Mouse (Mus musculus): ENCODE results near the gene Olfr600. TPM values are rescaled to one million over a fixed set of nuclear protein-coding genes. Genes with fewer than 3 reads are reported as not detected.

Gene Olfr600
- polyA plus RNA-seq (2017; shearing (Covaris generic)) = not detected

DNA sequence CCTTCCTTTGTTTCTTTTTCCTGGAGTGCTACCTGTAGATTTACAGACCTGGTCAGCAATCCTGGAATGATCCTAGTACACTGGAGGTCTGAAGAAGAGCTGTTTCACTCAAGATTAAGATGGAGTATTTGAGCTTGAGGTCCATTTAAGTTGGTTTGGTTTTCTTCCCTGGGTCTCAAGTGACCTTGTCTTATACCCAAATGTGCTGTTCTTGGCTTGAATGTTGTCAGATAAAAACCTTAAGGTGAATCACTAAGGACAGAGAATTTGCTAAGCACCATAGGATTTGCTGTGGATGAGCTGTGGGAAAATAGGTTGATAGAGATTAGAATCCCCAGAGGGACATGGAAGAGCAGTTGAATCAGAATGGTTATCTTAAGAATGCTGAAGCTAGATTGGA lies at the start of gene Olfr600:
TSS of gene Olfr600 (minus strand) at position 101 of the 400 bp plus-strand sequence.

DNA sequence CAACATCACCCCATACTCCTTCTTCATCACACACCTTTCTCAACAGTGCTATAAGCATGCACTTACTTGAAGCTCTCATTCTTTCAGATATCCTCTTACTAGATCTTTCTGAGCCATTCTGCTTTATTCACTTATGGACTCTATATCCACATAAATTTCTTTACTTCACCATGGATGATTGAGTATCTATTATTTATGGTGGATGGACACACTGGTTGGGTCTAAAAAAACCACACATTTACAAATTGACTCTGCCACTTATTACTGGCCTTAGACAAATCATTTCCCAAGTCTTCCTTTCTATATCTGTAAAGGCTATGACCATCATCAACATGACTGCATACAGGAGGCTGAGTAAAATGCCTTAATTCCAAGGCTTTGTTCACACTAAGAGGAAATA lies 36.6 kb upstream of the Olfr600 start, which contains the start of gene Olfr603:
TSS of gene Olfr603 (minus strand) at position 101 of the 400 bp plus-strand sequence.

DNA sequence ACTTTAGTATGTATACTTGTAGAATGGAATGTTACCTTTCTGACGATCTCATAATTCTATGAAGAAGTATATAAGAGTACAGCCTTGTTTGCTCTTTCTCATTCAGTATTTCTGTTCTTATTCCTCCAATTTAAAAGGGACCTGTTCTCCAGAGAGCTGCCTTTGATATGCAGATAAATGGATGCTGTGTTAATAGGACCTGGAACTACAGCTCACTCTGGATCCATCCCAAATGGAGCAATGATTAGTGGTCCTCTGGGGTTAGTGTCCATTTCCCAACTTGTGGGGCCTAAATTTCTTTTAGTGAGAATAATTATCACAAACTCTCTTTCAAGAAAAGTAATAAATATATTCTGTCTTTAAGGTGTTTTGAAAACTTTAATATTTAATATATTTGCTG lies 13.1 kb upstream of the Olfr600 start, which contains the start of gene Olfr601:
TSS of gene Olfr601 (minus strand) at position 101 of the 400 bp plus-strand sequence.

DNA sequence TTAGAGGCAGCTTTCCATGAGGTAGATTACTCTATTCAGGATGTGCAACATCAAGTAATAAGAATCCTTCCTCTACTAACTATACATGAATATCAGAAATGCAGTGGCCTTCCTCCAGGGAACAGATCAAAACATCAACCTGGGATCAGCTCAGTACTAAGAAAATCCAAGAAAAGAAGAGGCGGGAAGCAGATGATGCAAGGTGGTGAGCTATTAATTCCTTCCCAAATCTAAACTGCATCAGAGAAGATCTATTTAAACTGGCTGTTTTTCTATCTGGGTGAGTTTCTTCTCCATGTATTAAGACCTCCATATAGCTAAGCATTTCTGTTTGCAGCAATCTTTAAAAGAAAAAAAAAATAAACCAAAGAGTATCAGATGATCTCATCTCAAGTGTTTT lies 13.9 kb downstream of the Olfr600 start, which contains the start of gene Olfr599:
TSS of gene Olfr599 (plus strand) at position 301 of the 400 bp plus-strand sequence.

DNA sequence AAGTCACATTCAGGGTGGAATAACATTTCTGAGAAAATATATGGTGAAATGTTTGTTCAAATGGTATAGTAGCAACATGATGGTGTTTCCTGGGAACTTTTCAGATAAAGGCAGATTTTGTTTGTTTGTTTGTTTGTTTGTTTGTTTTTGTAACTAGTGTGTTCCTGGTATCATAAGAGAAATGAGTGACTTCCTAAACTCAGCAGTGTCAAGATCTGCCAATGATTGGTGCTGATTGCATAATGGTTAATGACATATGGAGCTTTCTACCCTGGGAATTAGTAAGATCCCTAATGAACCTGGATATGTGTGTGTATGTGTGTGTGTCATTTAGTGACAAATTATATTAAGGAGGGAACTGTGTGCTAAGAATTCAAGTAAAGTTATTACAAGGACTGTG lies 26.2 kb downstream of the Olfr600 start, which contains the start of gene Olfr598:
TSS of gene Olfr598 (plus strand) at position 301 of the 400 bp plus-strand sequence.

DNA sequence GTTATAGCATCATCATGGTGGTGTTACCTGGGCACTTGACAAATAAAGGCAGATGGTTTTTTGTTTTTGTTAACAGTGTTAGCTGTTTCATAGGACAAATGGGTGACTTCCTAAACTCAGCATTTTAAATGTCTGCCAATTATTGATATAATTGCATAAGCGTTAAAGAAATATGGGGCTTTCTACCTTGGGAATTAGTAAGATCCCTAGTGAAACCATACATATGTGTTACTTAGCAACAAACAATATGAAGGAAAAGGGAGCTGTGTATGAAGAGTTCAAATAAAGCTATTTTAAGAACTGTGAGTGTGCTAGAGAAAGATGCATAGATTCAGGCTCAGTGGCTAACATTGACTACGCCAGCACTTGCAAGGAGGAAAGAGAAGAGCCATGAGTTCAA lies 33.5 kb downstream of the Olfr600 start, which contains the start of gene Olfr597:
TSS of gene Olfr597 (plus strand) at position 301 of the 400 bp plus-strand sequence.

DNA sequence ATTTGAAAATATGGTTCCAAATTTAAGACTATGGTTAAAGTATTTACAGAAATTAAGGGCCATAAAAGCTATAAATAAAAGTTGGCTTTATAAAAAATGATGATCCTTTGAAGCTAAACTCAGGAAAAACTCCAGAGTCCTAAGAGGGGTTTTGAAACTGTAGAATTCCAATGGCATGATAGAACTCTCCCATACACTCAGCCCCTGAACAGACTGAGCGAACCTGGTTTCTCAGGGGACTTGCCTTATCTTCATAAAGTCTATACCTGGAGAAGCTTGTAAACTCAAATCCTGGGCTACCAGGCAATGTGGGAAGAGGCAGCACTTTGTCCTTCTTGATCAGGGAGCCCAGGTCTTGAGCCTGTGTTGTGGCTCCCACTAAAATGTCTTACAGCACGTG lies 44.1 kb downstream of the Olfr600 start, which contains the start of gene Olfr596:
TSS of gene Olfr596 (plus strand) at position 301 of the 400 bp plus-strand sequence.

Other genes starting within 250 kb of the Olfr600 start
- not detected for gene Olfr586, start 224.0 kb downstream of the Olfr600 start, polyA plus RNA-seq (2017; shearing (Covaris generic))
- gene Olfr588-ps1, start 208.8 kb downstream of the Olfr600 start, polyA plus RNA-seq (2017; shearing (Covaris generic)) = 0.12 TPM
- not detected for gene Olfr589, start 193.3 kb downstream of the Olfr600 start, polyA plus RNA-seq (2017; shearing (Covaris generic))
- not detected for gene Olfr591, start 171.3 kb downstream of the Olfr600 start, polyA plus RNA-seq (2017; shearing (Covaris generic))
- not detected for gene Olfr592, start 164.9 kb downstream of the Olfr600 start, polyA plus RNA-seq (2017; shearing (Covaris generic))
- gene Olfr593, start 137.8 kb downstream of the Olfr600 start, polyA plus RNA-seq (2017; shearing (Covaris generic)) = not detected
- gene Olfr594, start 132.7 kb downstream of the Olfr600 start, polyA plus RNA-seq (2017; shearing (Covaris generic)) = 0.21 TPM
- gene Usp17ld, start 97.2 kb downstream of the Olfr600 start, polyA plus RNA-seq (2017; shearing (Covaris generic)) = not detected
- not detected for gene Olfr596, start 44.0 kb downstream of the Olfr600 start, polyA plus RNA-seq (2017; shearing (Covaris generic))
- gene Olfr597, start 33.4 kb downstream of the Olfr600 start, polyA plus RNA-seq (2017; shearing (Covaris generic)) = 0.25 TPM
- gene Olfr598, start 26.1 kb downstream of the Olfr600 start, polyA plus RNA-seq (2017; shearing (Covaris generic)) = not detected
- gene Olfr599, start 13.8 kb downstream of the Olfr600 start, polyA plus RNA-seq (2017; shearing (Covaris generic)) = not detected
- gene Olfr601, start 13.0 kb upstream of the Olfr600 start, polyA plus RNA-seq (2017; shearing (Covaris generic)) = not detected
- not detected for gene Olfr603, start 36.5 kb upstream of the Olfr600 start, polyA plus RNA-seq (2017; shearing (Covaris generic))
- not detected for gene Usp17lc, start 65.4 kb upstream of the Olfr600 start, polyA plus RNA-seq (2017; shearing (Covaris generic))
- gene Olfr605, start 95.8 kb upstream of the Olfr600 start, polyA plus RNA-seq (2017; shearing (Covaris generic)) = not detected
- gene Olfr606, start 99.4 kb upstream of the Olfr600 start, polyA plus RNA-seq (2017; shearing (Covaris generic)) = not detected
- gene Olfr607, start 114.5 kb upstream of the Olfr600 start, polyA plus RNA-seq (2017; shearing (Covaris generic)) = 0.20 TPM
- gene Olfr608, start 120.2 kb upstream of the Olfr600 start, polyA plus RNA-seq (2017; shearing (Covaris generic)) = not detected
- not detected for gene Olfr609, start 148.4 kb upstream of the Olfr600 start, polyA plus RNA-seq (2017; shearing (Covaris generic))
- not detected for gene Olfr610, start 162.5 kb upstream of the Olfr600 start, polyA plus RNA-seq (2017; shearing (Covaris generic))
- not detected for gene Olfr611, start 171.2 kb upstream of the Olfr600 start, polyA plus RNA-seq (2017; shearing (Covaris generic))
- gene Olfr612, start 193.0 kb upstream of the Olfr600 start, polyA plus RNA-seq (2017; shearing (Covaris generic)) = not detected
- 0.06 TPM for gene Olfr613, start 198.4 kb upstream of the Olfr600 start, polyA plus RNA-seq (2017; shearing (Covaris generic))
- not detected for gene Olfr615, start 206.4 kb upstream of the Olfr600 start, polyA plus RNA-seq (2017; shearing (Covaris generic))
- not detected for gene Olfr616, start 219.5 kb upstream of the Olfr600 start, polyA plus RNA-seq (2017; shearing (Covaris generic))
- not detected for gene Olfr617, start 223.4 kb upstream of the Olfr600 start, polyA plus RNA-seq (2017; shearing (Covaris generic))
- gene Olfr618, start 240.4 kb upstream of the Olfr600 start, polyA plus RNA-seq (2017; shearing (Covaris generic)) = not detected

Data from naive thymus-derived CD4-positive, alpha-beta T cell, adult 5 months (primary cell).